7 mouse cellular contexts compared by ENCODE assay signal in the genomic region with DNA sequence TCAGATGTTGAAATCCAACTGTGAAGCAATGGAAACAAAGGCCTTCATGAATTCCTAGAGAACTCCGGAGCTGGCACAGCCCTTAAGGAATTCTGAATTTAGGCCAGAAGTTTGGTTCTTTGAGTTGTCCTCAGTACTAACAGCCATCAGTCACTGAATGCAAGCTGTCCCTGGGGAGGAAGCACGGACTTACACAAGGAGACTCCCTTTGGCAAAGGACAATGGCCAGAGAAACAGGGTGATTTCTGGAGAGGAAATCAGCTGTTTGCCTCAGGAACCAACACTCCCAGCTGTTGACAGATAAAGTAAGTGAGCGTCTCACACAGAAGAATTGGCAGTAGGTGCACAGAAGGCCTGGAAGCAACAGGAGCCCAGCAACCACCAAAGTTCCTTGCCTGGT. TPM values are rescaled to one million over a fixed set of nuclear protein-coding genes. Genes with fewer than 3 reads are reported as not detected.
DNase-seq lines count a peak whose midpoint lies in the region.

No protein-coding gene starts in this region.

- H3K27me3 ChIP-seq in heart, embryonic 10.5 days (ENCODE audit: insufficient read depth, poor library complexity, severe bottlenecking) = no peaks in the 10 kb centered on the region

- DNase-seq in NIH3T3 (ENCODE audit: low read depth) = peak; percentile 49
- DNase-seq in adrenal gland, postnatal 14 days = peak; percentile 77
- no peak for DNase-seq in heart, embryonic 10.5 days (ENCODE audit: low spot score)
- DNase-seq in kidney, postnatal 4 days = peak; percentile 34 to 57
- no peak for DNase-seq in layer of hippocampus, adult 9-10 months (ENCODE audit: low spot score)
- no peak for DNase-seq in thymus, adult 18-20 months
- DNase-seq in testis, postnatal 14 days (ENCODE audit: low spot score) = no peak

- peak overlapping the region; percentile 36; the same call in 1 of the 2 replicates for H3K27ac ChIP-seq in heart, embryonic 10.5 days

- WGBS in heart, embryonic 10.5 days = 22% methylated on average over 3 of the region's 3 CpGs

- H3K9me3 ChIP-seq in heart, embryonic 10.5 days = no peaks in the 10 kb centered on the region

- H3K4me1 ChIP-seq in heart, embryonic 10.5 days = peaks cover 6% of the 10 kb centered on the region; the same call in 1 of the 2 replicates

- no peak overlapping the region for H3K4me3 ChIP-seq in heart, embryonic 10.5 days

- H3K36me3 ChIP-seq in heart, embryonic 10.5 days = no peaks in the 10 kb centered on the region

RNA-seq across cellular contexts. Expression of gene Atp2b1, which starts 56.8 kb away (rescaled TPM):
- total RNA-seq in adrenal gland, postnatal 14 days (2021) = 56.0 and 62.0 TPM in 2 replicates
- 106 and 129 TPM in 2 replicates for polyA plus RNA-seq in heart, embryonic 10.5 days (2016; fragmentation: Nextera tagmentation; extraction: Ambion mirVana)

Comparison
In these comparisons a context has a peak if more than half of its experiments do, and no peak if none do; other contexts are left out.
1. DNase-seq: peak in NIH3T3 (single experiment), adrenal gland, postnatal 14 days (single experiment) and kidney, postnatal 4 days (2 of 2); none in heart, embryonic 10.5 days (single experiment), layer of hippocampus, adult 9-10 months (single experiment), thymus, adult 18-20 months (0 of 2) and testis, postnatal 14 days (single experiment).